Mouse (Mus musculus) hindbrain, postnatal 0 days (tissue): Measurements from ENCODE around the gene Cdc6. TPM values are rescaled to one million over a fixed set of nuclear protein-coding genes. Genes with fewer than 3 reads are reported as not detected.

Experiments
- ATAC-seq: fragments of 200-750 bp; cut with Nextera tagmentation; 2 replicates; pipeline ENCODE4 v1.8.0; 2017; ENCODE audit warnings: mild to moderate bottlenecking, moderate TSS enrichment, moderate library complexity
- DNase-seq: peaks from one replicate; pipeline ENCODE4 v3.0.0-alpha.2; 2015; ENCODE audit warnings: low spot score
- H3K27ac ChIP-seq: fragments of 300-500 bp; sonication (generic); 2 replicates; pipeline ENCODE4 v1.5.1; 2014; ENCODE audit warnings: mild to moderate bottlenecking
- H3K27me3 ChIP-seq: fragments of 300-500 bp; sonication (generic); 2 replicates; pipeline ENCODE4 v1.6.1; 2014; ENCODE audit warnings: low read length, mixed read lengths; ENCODE audit not compliant: insufficient read depth
- H3K36me3 ChIP-seq: fragments of 300-500 bp; sonication (generic); 2 replicates; pipeline ENCODE4 v1.6.1; 2014; ENCODE audit warnings: low read length, mixed read lengths; ENCODE audit not compliant: insufficient read depth
- H3K4me1 ChIP-seq: fragments of 300-500 bp; sonication (generic); 2 replicates; pipeline ENCODE4 v1.6.1; 2014; ENCODE audit warnings: antibody characterized with exemption, low read length, mixed read lengths; ENCODE audit not compliant: insufficient read depth
- H3K4me2 ChIP-seq: fragments of 300-500 bp; sonication (generic); 2 replicates; pipeline ENCODE4 v1.6.1; 2014; ENCODE audit warnings: low read depth, mild to moderate bottlenecking, low read length, moderate library complexity, mixed read lengths
- H3K4me3 ChIP-seq: fragments of 300-500 bp; sonication (generic); 2 replicates; pipeline ENCODE4 v1.5.1; 2014; ENCODE audit warnings: low read length
- H3K9ac ChIP-seq: fragments of 300-500 bp; sonication (generic); replicated peaks from 2 replicates; pipeline ENCODE4 v1.6.1; 2014; ENCODE audit warnings: mild to moderate bottlenecking, low read length, moderate library complexity, mixed read lengths
- H3K9me3 ChIP-seq: fragments of 300-500 bp; sonication (generic); 2 replicates; pipeline ENCODE4 v1.6.1; 2016; ENCODE audit warnings: low read length, mixed read lengths
- CTCF ChIP-seq: IDR thresholded peaks from 2 replicates; pipeline ENCODE4 v1.5.1; 2016; ENCODE audit warnings: antibody characterized with exemption, control low read depth, low read depth
- WGBS: fragments of 180-500 bp; shearing (Covaris S2); extraction: QIAGEN DNeasy Blood & Tissue Kit; methylation state at CpG from one replicate; pipeline ENCODE4 v1.1.7; 2014; 5-methylcytosine and 5-hydroxymethylcytosine counted together
- polyA plus RNA-seq: library from polyadenylated mRNA; unstranded; fragments of >200 nt; fragmentation: Nextera tagmentation; extraction: Ambion mirVana; gene quantifications from 2 replicates; pipeline ENCODE4 v1.2.1, GENCODE M21; 2015
- total RNA-seq: library from RNA; depleted of rRNA; stranded (reverse); fragments of >200 nt; gene quantifications from 2 replicates; pipeline ENCODE4 v1.2.3, GENCODE M21; 2014

The Cdc6 gene
- total and polyA plus RNA-seq, 2 experiments from 2014 or later, result 2.5 to 3.0 TPM

DNA sequence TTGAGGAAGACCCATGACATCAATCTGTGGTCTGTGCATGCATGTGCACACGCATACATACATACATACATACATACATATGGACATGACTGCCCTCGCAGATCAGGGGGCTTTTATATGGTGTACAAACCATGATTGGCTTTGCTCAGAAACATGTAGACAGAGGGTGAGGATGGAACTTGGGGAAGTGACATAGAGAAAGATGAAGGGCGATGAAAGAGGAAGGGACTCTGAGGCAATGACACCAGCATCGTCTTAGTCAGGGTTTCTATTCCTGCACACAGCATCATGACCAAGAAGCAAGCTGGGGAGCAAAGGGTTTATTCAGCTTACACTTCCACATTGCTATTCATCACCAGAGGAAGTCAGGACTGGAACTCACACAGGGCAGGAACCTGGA is 18.5 kb upstream of the Cdc6 start:
- H3K9me3 ChIP-seq, result no peaks in the 10 kb centered on the region
- H3K4me3 ChIP-seq, result no peak overlapping the region
- no peak for DNase-seq
- no peak overlapping the region for H3K27ac ChIP-seq
- H3K4me1 ChIP-seq, result no peaks in the 10 kb centered on the region
- H3K36me3 ChIP-seq, result peaks cover 75% of the 10 kb centered on the region
- H3K4me2 ChIP-seq, result no peak overlapping the region
- WGBS, result 96% methylated on average over 4 of the region's 4 CpGs
- ATAC-seq, result no peak
- TF ChIP-seq CTCF, result no peak
- H3K9ac ChIP-seq, result no peak overlapping the region
- H3K27me3 ChIP-seq, result no peaks in the 10 kb centered on the region

DNA sequence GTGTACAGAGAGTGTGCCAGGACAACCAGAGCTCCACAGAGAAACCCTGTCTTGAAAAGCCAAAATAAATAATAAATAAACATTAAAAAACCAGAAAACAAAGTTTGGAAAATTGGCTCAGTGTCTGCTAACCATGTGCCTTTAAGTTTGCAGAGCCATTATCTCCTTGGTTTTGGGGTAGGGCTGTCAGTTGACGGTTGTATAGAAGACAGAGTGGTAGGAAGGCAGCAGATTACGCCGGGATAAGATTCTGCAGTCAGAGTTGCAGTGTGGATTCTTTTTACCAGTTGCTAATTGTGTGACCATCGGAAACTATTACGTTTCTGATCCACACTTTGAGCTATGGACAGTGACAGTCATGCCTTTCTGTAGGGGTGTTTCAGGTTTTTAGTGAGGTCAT is 17.6 kb upstream of the Cdc6 start:
- Histone ChIP-seq H3K9ac (no peak overlapping the region), H3K27me3 (no peaks in the 10 kb centered on the region), H3K4me2 (no peak overlapping the region), H3K27ac (no peak overlapping the region), H3K9me3 (no peaks in the 10 kb centered on the region), H3K36me3 (peaks cover 75% of the 10 kb centered on the region), H3K4me1 (no peaks in the 10 kb centered on the region), H3K4me3 (no peak overlapping the region)
- 86% methylated on average over 5 of the region's 5 CpGs for WGBS
- TF ChIP-seq CTCF, result no peak
- DNase-seq (no peak), ATAC-seq (no peak)

DNA sequence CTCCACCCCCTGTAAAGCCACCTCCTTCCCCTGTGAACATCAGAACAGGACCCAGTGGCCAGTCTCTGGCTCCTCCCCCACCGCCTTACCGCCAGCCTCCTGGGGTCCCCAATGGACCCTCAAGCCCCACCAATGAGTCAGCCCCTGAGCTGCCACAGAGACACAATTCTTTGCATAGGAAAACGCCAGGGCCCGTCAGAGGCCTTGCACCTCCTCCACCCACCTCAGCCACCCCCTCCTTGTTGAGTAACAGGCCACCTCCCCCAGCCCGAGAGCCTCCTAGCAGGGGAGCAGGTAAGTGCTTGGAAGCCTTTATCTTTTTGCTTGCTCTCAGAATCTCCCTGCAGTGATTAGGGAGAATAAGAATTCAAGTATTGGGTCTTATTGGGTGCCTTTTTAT is 15.2 kb upstream of the Cdc6 start:
- Histone ChIP-seq H3K36me3 (peaks cover 75% of the 10 kb centered on the region), H3K4me3 (no peak overlapping the region), H3K4me2 (no peak overlapping the region), H3K27ac (no peak overlapping the region), H3K9me3 (no peaks in the 10 kb centered on the region), H3K4me1 (no peaks in the 10 kb centered on the region), H3K27me3 (no peaks in the 10 kb centered on the region), H3K9ac (no peak overlapping the region)
- 49% methylated on average over 5 of the region's 5 CpGs for WGBS
- DNase-seq (no peak), ATAC-seq (no peak)
- no peak for TF ChIP-seq CTCF

DNA sequence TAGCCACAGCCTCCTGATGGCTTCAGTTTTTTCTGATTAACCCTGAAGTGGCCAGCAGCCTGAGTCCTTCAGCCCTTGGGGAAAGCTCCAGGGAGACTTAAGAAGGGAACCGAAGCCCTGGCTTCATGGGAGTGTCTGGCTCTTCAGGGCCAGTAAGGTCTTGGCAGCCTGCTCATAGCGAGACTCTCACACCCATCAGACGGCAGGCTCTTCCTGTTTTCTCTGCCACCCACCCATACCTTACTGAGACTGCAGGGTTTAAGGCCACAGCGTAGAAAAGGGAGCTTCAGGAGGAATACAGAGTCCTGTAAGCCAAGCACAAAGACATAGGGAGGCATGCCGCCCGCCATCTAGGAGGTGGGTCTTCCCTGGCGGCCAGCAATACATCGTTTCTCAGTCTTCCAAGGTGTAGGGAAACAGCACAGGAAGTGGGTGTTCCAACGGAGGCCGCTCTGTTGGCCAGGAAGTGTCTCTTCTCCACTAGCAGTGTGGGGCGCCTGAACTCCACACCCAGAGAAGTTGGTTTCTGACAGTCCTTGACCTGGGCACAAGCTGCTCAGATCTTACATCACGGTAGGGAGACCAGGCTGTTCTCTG is 7.0 kb upstream of the Cdc6 start:
- Histone ChIP-seq H3K4me3 (no peak overlapping the region), H3K27ac (no peak overlapping the region), H3K4me2 (no peak overlapping the region), H3K9ac (no peak overlapping the region), H3K9me3 (no peaks in the 10 kb centered on the region), H3K27me3 (no peaks in the 10 kb centered on the region), H3K4me1 (no peaks in the 10 kb centered on the region), H3K36me3 (peaks cover 54% of the 10 kb centered on the region)
- TF ChIP-seq CTCF, result no peak
- ATAC-seq, result no peak
- DNase-seq, result no peak
- WGBS, result 91% methylated on average over 12 of the region's 12 CpGs

DNA sequence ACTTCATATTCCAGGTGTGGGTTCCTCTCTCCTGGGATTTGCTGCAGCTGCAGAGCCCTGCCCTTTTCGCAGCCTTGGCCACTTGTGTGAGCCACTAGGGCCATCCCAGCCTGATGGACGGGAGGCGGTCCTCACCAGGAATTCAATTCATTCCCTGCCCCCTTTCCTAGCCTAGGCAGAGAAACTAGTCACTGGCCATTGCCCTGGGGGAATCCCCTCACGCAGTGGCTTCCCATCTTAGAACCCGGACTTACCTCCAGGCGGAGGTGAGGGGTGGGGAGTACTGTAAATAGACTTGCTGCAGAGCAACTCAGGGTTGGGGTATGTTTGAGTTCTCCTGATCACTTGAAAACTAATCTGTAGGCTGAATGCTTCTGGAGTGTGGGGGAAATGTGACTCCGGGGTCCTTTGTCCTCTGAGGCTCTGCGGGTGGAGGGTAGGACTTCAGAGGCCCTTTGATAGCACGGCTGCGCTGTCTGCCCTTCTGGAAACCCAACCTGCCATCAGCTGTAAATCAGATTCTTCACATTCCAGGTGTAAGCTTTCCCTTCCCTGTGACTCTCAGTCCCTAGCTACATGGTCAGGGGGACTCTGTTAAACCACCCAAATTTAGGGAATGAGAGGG is 4.9 kb upstream of the Cdc6 start:
- H3K27ac ChIP-seq, result no peak overlapping the region

DNA sequence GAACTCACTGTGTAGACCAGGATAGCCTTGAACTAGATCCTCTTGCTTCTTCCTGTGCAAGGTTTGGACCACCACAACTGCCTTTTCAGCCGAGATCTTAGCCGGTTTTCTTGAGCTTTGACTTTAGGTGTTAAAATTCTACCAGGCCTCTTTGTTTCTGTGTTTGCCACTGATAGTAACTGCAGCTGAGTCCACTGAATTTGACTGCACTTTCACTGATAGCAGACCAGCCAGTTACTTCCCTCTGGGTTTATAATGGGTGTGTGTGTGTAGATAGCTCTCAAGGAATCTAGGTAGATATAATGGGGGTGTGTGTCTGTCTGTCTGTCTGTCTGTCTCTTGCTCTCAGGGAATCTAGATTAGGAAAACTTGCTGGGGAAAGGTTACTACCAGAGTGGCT is 3.0 kb upstream of the Cdc6 start:
- H3K36me3 ChIP-seq, result peaks cover 25% of the 10 kb centered on the region
- DNase-seq, result no peak
- 83% methylated on average over 2 of the region's 2 CpGs for WGBS
- no peaks in the 10 kb centered on the region for H3K9me3 ChIP-seq
- no peak overlapping the region for H3K9ac ChIP-seq
- no peak overlapping the region for H3K27ac ChIP-seq
- ATAC-seq, result no peak
- peaks cover 6% of the 10 kb centered on the region; the same call in 1 of the 2 replicates for H3K4me1 ChIP-seq
- no peak for TF ChIP-seq CTCF
- no peak overlapping the region for H3K4me2 ChIP-seq
- H3K4me3 ChIP-seq, result no peak overlapping the region
- no peaks in the 10 kb centered on the region for H3K27me3 ChIP-seq

More for the DNA sequence above, 4.9 kb upstream of the Cdc6 start:
- 26% methylated on average over 10 of the region's 10 CpGs for WGBS
- H3K27me3 ChIP-seq, result no peaks in the 10 kb centered on the region
- no peak for TF ChIP-seq CTCF
- ATAC-seq (no peak), DNase-seq (no peak)
- no peak overlapping the region for H3K4me3 ChIP-seq
- no peaks in the 10 kb centered on the region for H3K9me3 ChIP-seq
- H3K9ac ChIP-seq, result no peak overlapping the region
- no peak overlapping the region for H3K4me2 ChIP-seq
- H3K36me3 ChIP-seq, result peaks cover 36% of the 10 kb centered on the region
- no peaks in the 10 kb centered on the region for H3K4me1 ChIP-seq

DNA sequence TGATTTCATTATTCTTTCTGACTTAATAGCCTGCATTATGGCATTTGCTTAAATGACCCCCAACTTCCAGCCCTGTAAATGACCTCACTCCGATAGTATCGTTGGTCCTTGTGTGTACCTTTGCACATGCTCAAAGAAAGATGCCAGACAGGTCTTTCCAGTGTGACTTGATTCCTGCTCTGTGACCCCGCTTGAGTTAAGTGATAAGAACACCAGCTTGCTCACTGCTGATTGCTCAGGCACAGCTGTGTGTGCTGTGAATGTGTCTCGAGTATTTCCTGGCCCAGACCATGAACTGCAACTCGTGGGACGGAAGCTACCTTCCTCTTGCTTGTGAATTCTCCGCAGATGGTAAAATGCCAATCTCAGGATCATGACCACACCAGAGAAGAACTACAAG is 2.6 kb upstream of the Cdc6 start:
- no peak overlapping the region for H3K27ac ChIP-seq
- H3K4me2 ChIP-seq, result no peak overlapping the region
- DNase-seq (no peak), ATAC-seq (no peak)
- peaks cover 21% of the 10 kb centered on the region; the same call in 1 of the 2 replicates for H3K36me3 ChIP-seq
- no peak overlapping the region for H3K9ac ChIP-seq
- no peak overlapping the region for H3K4me3 ChIP-seq
- no peaks in the 10 kb centered on the region for H3K9me3 ChIP-seq
- peaks cover 6% of the 10 kb centered on the region; the same call in 1 of the 2 replicates for H3K4me1 ChIP-seq
- no peaks in the 10 kb centered on the region for H3K27me3 ChIP-seq
- WGBS, result 94% methylated on average over 7 of the region's 7 CpGs
- TF ChIP-seq CTCF, result no peak
